Mouse (Mus musculus): ENCODE data around the gene Edem1.
"Not testable (repeated sequence)": the region's sequence is repeated elsewhere in the genome, so short reads cannot be mapped to it uniquely, and the experiment has no call there.

The Edem1 gene

DNA sequence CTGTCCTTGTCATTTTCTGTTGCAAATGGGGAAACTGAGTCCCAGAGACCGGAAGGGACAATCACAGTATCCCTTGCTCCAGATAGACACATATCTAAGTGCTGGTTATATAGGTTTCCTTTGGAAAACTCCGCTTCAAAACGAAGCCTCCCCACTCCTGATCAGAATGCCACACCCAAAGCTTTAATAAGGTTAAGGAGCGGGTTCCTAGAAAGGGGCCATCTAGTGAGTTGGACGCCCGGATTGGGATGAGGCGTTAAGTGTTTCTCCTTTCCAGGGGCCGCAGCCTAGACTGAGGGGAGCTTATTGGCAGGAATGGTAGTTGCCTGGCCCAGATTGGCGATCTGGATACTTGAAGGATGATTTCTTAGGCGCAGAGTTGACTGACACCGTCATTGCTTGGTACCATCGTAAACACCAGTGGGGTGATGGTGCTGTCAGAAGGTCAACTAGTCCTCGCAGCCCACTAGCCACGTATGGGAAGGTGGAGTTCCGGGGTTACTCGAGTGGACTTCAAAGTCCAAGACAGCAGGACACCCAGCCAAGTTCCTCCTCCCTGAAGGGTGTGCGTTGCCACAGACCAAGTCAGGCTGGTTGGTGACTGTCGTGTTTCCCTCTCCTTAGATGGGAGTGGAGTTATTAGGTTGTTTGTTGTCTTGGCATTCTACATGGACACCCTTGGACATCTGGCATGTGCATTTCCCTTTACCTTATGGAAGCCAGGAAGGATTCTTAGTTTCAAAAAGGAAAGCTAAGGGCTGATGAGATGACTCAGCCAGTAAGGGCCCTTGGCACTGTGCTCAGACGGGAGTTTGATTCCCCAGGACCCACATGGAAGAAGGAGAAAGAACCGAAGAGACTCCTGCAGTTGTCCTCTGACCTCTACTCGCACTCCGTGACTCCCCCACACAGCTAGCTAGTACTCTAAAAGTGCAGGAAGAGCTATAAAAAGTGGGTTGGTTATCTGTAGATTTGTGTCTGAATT, 1.2 kb downstream of the Edem1 start:
- DNase-seq (ENCODE audit: low spot score), result no peak

DNA sequence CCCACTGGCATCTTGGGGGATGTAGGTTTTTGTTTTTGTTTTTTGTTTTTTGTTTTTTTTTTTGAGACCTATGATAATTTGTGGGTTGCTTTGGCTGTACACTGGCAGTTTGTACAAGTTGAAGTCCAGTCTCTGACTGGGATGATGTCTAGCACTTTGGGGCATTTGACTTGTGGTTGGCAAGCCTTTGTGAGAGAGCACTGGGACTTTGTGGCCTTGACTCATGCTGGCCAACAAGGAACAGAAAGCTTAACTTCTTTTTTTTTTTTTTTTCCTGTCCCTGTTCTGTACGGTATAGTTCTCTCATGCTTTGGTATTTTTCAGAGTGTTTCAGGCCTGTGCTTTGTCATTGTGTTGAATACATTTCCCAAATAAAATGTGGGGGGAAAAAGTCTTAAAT, 3.7 kb downstream of the Edem1 start:
- no peak for DNase-seq (ENCODE audit: low spot score)

DNA sequence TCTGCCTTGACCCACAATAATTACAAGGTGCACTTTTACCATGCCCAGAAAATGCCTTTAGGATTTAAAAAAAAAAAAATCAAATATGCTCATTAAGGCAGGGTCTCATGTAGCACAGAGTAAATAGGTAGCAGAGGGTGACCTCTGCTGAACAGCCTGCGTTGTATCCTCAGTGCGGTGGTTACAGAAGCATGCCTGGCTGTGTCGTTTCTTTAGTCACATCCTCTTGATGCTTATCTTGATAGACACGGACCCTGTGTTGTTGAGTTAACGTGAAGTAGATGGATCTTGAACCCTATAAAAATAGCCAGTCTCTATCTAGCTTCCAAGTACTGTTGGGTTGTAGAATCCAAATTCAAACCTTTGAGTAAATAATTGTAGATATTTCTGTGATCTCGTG, 4.5 kb downstream of the Edem1 start:
- DNase-seq (ENCODE audit: low spot score), result no peak

DNA sequence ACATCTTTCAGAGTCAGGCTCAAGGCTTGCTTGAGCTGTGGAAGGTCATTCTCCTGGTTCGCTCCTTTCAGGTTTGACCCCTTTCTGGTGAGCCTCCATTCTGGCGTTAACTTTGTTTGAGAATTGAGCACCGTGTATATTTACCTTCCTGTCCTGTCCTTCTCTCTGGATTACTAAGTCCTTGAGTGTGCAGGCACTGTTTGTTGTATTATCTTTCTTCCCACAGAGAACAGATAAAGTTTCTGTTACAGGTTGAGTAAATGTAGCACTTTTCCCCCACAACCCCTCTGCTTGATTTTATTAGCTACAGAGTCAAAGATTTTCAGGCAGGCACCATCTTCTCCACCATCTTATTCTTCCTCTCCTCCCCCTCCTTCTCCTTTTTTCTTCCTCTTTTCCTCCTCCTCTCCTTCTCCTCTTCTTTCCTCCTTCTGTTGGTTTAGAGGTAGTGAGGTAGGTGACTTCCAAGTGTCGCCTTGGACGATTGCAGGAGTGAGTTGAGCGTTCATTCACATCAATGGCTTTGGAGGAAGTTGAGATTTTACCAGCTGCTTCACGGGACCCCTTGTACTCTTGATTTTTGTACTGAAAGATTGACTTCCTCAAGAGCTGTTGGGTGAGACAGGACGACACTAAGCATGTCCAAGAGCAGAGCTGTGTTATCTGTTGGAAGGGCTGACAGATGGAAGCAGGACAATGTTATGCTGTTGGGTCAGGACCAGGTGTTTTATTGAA, 5.7 kb downstream of the Edem1 start:
- DNase-seq (ENCODE audit: low spot score), result no peak

DNA sequence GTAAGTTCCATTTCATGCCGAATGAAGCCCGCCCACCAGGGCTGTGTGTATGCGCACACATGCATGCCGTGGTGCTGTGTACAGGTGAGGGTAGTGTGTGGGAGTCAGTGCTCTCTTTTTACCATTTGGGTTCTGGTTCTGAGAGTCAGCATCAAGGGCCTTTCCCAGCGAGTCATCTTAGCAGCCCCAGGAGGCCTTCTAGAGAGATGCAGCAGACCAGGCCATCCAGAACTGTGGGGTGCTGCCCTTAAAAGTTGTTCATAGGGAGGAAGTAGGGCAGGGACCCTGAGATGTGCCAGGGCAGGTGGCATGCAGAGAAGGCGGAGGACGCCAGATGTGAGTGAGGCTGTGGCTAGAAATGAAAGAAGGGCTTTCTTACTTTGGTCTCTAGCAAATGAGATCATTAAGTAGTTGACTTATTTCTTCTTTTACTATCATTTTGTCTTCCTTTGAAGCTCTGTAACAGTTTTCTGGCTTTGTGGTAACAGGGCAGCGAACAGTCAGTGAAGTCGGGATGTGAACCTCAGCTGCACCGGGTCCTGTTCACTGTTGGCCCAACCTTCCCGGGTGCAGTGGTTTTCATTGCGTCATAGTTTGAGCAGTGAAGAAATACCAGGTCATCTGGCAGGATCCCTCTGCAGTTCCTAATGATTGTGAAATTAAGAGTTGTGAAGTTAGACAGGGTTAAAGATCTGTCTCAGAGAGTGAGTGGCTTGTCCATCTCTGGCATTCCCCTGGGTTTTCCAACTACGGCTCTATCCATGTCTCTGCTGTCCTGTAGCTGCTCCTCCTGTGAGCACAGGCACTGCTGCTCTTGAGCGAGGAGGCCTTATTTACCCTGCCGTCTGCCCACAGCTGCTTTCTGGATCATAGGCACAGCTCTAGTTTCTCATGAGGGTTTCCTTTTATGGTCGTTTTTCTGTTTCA, 7.6 kb downstream of the Edem1 start:
- no peak for DNase-seq (ENCODE audit: low spot score)

DNA sequence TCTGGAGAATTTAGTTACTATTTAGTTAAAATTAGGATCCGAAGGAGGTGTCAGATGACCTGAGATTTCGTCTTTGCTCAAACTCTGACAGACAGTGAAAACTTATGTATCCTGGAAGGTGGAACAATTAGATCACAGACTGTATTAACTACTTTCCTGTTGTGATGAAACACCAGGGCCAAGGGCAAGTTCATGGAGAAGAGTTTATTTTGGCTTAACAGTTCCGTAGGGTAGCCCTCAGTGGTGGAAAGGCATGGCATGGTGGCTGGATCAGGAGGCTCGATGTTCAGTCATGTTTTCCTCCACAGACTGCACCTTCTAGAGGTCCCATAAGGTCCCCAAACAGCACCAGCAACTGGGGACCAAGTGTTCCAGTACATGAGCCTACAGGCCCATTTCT, 8.6 kb downstream of the Edem1 start:
- no peak for DNase-seq (ENCODE audit: low spot score)

DNA sequence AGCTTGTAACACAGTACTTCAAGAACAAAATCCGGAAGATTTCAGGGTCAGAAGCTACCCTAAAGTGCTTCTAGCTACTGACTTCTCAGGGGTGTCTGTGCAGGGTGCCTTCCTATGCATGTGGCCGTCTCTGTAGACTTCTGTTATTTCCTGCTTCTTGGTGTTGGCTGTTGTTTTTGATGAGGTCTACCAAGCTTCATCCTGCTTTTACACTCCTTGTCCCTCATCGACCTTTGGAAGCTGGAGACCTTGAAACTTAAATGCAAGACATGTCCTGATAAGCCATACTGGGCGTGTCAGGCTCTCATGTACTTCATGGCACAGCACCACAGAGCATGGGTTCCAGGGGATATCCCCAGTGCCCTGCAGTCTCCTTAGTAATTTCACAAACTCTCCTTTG, 9.5 kb downstream of the Edem1 start:
- DNase-seq (ENCODE audit: low spot score), result no peak

DNA sequence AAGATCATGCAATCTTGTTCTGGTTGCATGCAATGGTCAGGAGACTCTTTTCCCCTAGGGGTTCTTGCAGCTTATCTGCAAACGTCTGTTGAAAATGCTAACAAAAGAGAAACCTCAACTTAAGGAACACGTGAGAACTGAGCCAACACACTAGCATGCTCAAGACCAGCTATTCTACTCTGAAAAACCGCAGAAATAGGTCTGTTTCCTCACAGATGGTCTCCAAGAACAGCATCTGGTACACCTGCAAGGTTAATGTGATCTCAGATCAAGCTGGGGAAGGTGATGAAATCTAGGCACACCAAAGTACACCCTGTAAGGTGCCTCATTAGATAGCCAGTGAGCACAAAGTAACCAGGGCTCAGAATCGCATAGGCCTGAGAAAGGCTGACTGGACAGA, 11.0 kb downstream of the Edem1 start:
- no peak for DNase-seq (ENCODE audit: low spot score)

DNA sequence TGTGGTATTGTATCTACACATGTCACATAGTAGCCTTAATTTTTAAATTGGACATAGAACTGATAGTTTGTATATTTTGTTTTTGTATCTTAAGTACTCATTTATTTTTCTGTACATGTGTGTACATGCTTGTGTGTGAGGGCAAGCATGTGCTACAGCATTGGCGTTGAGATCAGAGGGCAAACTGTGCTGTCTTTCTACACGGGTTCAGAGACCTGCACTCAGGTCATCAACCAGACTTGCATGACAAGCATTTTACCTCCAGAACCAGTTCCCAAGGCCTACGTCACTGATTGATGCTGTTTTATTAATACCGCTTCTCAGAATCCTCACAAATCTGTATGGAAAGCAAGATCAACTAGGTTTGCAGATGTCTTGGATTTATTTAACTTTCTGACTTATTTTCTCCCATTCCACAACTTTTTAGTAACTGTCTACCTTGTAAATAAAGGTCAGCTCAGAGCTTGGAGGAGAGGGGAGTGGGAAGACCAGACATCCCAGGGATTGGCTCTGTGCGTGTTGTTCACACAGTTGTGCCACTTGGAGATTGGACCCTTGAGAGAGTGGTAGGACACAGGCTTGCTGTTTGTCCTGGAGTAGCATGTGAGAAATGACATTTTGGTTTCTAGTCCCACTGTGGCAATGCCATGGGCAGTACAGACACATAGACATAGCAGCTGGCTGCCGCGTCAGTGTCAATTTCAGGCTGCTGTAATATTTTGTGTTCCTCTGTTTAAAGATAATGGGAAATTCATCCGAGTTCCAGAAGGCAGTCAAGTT, 12.6 kb downstream of the Edem1 start:
- no peak for DNase-seq (ENCODE audit: low spot score)

DNA sequence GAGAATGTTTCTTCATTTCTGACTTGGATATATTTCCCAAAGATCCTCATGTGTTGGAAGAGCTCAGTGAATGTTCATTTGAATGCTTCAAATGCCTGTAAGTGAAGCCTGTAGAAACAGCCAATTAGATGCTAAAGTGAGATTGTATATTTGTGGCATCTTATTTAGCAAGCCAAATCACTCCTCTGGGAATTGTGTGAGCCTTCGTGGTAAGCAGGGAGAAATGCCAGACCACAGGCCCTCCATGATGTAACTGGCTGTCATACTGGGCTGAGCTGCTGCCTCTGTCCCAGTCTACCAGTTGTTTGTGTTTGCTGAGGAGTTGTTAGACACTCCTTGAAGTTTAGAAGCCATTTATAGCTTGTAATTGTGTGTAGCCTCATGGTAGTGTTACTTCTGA, 15.2 kb downstream of the Edem1 start:
- no peak for DNase-seq (ENCODE audit: low spot score)

DNA sequence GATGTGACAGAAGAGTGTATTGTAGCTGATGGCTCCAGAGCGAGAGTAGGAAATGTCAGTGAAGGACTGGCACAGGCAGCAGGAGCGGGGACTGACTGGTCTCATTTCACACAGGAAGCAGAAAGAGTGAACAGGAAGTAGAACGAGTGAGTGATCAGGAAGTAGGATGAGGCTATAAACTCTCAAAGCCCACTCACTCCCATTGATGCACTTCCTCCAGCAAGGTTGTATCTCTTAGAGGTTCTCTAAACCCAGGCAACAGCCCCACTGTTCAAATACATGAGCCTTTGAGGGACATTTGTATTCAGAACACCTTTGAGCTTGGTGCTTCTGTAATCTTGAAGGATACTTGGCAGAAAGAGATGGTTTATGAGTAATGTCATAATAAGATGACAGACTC, 15.7 kb downstream of the Edem1 start:
- no peak for DNase-seq (ENCODE audit: low spot score)

DNA sequence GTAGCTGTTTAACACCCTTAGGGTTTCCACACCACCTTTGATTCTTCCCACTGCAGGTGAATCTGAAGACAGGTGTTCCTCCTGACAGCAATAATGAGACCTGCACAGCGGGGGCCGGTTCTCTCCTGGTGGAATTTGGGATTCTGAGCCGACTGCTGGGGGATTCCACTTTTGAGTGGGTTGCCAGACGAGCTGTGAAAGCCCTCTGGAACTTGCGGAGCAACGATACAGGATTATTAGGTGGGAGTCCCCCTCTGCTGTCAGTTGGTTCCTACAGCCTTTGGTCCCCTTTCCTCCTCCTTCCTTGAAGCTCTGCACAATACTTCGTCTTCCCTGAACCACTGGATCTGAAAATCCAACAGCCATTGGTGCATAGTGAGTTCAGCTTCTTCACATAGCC, 16.3 kb downstream of the Edem1 start:
- no peak for DNase-seq (ENCODE audit: low spot score)

DNA sequence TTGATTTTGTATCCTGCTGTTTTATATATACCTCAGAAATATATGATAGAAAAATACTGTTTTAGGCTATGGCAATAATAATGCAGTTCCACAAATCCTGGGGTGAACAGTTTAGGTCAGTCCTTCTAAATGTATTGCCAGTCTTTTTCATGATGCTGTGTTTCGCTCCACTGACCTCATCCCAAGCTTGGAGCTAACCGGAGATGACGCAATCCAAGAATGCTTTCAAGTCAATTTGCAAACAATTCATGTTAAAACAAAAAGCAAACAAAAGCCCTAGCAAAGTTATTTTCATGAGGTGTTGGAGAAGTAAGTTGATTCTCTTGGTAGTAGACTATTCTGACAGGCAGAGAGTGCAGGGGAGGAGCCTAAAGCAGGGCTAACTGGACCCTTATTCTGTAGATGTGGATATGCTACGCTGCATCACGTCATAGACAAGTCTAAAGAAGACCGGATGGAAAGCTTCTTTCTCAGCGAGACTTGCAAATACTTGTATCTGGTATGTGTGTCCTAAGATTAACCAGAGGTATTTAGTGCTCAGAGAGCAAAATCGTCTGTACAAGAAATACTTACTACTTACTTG, 23.7 kb downstream of the Edem1 start:
- no peak for DNase-seq (ENCODE audit: low spot score)

DNA sequence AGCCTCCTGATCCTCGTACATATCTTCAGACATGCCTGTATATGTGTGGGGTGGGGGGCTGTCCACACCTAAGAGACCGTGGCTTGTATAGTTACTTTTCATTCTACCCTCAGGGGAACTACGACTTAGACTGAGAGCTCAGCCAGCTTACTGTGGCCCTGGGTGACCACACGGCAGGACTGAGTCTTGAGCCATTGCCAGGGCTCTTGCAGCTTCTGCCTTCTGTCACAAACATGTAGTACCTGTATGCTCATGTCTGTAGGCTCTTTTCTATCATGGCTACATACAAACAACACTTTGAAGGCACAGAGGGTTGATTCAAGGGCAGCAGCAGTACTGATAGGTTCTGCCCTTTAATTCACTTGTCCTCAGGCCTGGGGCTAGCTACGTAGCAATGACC, 24.5 kb downstream of the Edem1 start:
- no peak for DNase-seq (ENCODE audit: low spot score)

DNA sequence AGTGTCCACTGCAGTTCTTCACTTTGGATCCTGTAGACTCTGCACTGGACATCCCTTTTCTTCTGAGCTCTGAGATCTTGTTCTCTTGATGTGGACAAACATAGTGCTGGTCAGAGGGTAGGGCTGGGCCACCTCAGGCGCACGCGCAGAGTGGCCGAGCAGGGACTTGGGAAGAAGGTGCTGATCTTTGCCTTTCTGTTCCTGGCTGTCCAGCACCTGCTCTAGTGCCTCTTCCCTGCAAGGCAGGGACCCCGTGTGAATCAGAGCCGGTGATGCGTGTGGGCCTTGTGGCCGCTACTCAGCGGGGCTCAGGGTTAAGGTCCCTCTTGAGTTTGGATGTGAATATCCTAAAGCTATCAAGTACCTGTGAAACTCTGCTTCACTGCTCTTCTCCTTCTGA, 30.1 kb downstream of the Edem1 start:
- no peak for DNase-seq (ENCODE audit: low spot score)

DNA sequence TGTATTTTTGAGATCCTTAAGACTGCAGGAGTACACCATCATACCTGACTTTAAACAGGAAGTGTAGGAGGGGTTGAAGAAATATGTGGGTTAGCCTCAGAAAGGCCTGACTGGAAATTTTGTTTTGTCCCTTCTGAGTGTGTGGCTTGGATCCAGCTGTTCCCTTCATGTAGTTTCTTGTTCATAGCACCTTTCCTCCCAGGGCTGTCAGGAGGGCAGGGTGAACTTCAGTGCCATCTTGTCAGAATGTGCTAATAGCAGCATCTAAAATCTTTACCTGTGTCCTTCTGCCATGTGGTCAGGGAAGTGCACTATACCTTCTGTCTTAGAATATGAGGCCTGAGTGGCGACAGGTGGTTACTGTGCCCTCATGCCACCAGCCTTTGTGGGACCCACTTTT, 32.8 kb downstream of the Edem1 start:
- DNase-seq (ENCODE audit: low spot score), result no peak

DNA sequence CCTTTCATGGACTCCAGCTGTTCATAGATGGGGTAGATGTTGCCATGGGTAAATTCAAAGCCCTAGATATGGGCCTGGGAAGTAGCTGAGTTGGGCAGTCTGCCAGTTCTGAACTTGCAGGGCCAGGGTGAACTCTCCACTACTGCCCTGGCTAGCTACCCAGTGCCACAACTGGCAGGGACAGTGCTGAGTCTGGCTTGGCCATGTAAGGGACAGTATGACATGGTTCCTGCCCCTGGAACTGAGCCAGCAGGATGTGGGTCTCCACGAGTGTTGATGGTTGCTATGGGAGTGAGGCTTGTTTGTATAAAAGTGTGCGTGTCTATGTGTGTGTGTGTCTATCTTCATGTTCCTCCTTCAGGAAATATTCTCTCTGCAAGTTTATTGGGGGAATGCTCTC, 34.1 kb downstream of the Edem1 start:
- DNase-seq (ENCODE audit: low spot score), result peak; percentile 50

DNA sequence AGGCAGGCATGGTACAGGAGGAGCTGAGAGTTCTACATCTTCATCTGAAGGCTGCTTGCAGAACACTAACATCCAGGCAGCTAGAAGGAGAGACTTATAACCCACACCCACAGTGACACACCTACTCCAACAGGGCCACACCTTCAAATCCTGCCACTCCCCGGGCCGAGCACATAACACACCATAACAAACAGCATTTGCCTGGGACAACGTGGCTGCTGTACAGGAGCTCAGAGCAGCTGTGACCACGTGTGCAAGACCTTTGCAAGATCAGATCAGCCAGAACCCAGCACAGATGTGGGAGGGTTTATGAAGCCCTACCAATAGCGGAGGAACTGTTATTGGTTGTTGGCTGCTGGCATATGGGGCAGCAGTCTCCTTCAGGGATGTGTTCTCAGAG, 37.9 kb downstream of the Edem1 start:
- DNase-seq (ENCODE audit: low spot score), result no peak

DNA sequence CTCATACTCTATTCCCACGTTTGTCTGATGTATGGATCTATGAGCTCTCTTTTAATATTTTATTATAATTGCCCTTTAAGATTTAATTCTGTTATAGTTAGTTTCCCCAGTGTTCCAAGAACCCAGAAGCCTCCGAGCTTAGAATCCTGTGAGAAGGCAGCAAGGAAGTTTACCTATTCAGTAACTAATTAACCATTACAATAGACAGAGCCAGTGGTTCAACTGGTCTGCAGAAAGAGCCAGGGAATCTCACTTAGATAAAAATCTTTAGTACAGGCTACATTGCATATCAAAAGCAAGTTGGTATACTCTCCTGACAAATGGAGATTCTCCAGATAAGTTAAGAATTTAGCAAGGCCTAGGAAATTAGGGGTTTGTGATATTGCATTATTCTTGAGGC, 40.6 kb downstream of the Edem1 start:
- not testable (repeated sequence) for DNase-seq (ENCODE audit: low spot score)

DNA sequence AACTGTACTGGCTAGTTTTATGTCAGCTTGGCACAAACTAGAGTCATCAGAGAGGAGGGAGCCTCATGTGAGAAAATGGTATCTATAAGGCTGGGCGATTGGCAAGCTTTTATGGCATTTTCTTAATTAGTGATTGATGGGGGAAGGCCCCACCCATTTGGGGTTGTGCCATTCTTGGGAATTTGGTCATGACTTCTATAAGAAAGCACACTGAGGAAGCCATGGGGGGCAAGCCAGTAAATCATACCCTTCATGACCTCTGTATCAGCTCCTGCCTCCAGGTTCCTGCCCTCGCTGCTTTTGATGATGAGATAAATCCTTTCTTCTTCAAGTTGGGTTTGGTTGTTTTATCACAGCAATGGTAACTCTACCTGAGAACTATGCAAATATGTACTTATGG, 42.0 kb downstream of the Edem1 start:
- DNase-seq (ENCODE audit: low spot score), result no peak

DNA sequence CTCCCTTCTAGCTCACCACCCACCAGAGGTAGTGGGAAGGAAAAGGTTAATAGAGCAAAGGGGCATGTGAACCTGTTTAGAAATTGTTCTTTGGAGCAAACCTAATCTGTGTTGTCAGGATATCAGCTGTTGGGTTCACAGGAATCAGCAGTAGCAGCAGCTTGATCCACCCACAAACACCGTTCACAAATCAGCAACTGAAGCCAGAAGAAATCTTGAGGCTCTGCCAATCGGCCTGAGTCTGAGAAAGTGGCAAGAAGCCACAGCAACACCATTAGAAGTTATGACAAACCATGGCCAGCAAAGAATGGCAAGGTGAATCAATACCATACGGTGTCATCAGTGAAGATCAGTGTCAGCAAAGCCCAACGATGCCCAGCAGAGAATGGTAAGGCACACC, 42.8 kb downstream of the Edem1 start:
- no peak for DNase-seq (ENCODE audit: low spot score)

All from testis, postnatal 10 days (tissue).